Mouse (Mus musculus) heart, postnatal 10 days (tissue): Measurements from ENCODE around the gene Gm20897. TPM values are rescaled to one million over a fixed set of nuclear protein-coding genes. Genes with fewer than 3 reads are reported as not detected.
"Not testable (repeated sequence)": the region's sequence is repeated elsewhere in the genome, so short reads cannot be mapped to it uniquely, and the experiment has no call there.

ENCODE experiments used
- DNase-seq, 2 experiments: peaks; one replicate each; pipeline ENCODE4 v3.0.0; 2021
- intact Hi-C: fragments of 180-260 bp; cut with DNase I; formaldehyde crosslinking; loops from one replicate; pipeline ENCODE4 v1.15.1; 2025
- total RNA-seq, 2 experiments: library from RNA; stranded (reverse); gene quantifications; 2 replicates each; pipeline ENCODE4 v1.2.3; 2021

Gm20897 gene
- not detected for total RNA-seq

GRCm38 (mm10) chrY:38502138-38502537, at the start of gene Gm20897:
Gm20897 (minus strand) TSS chrY:38502238.
- intact Hi-C loops, DNase-seq: not testable (repeated sequence)

Other genes starting within 250 kb of the Gm20897 start
- not detected for gene Gm21732, start 73.5 kb upstream of the Gm20897 start, total RNA-seq